Mouse (Mus musculus) small intestine, adult 2 months (tissue): ENCODE measurements around the gene Acot6. TPM values are rescaled to one million over a fixed set of nuclear protein-coding genes. Genes with fewer than 3 reads are reported as not detected.
"Not testable (repeated sequence)": the region's sequence is repeated elsewhere in the genome, so short reads cannot be mapped to it uniquely, and the experiment has no call there.

Experiments used
- H3K27ac ChIP-seq: fragments of 200-500 bp; 2 replicates; pipeline ENCODE4 v1.5.1; 2012; ENCODE audit warnings: low read depth, low read length, control low read depth, inconsistent platforms; ENCODE audit not compliant: insufficient read depth
- H3K27me3 ChIP-seq: fragments of 200-500 bp; 2 replicates; pipeline ENCODE4 v1.6.1; 2012; ENCODE audit warnings: mild to moderate bottlenecking, moderate library complexity, low read length, inconsistent platforms; ENCODE audit not compliant: control insufficient read depth, insufficient read depth
- H3K36me3 ChIP-seq: fragments of 200-500 bp; 2 replicates; pipeline ENCODE4 v1.6.1; 2012; ENCODE audit warnings: mild to moderate bottlenecking, low read length, control low read depth, inconsistent platforms; ENCODE audit not compliant: control insufficient read depth, insufficient read depth
- H3K4me1 ChIP-seq: fragments of 200-500 bp; 2 replicates; pipeline ENCODE4 v1.6.1; 2012; ENCODE audit warnings: low read length, inconsistent platforms, mixed read lengths; ENCODE audit not compliant: control insufficient read depth, insufficient read depth, insufficient read length
- H3K4me3 ChIP-seq: fragments of 200-500 bp; 2 replicates; pipeline ENCODE4 v1.5.1; 2012; ENCODE audit warnings: low read depth, mild to moderate bottlenecking, control low read depth, inconsistent platforms, low read length, moderate library complexity
- CTCF ChIP-seq: fragments of 200-500 bp; IDR thresholded peaks from 2 replicates; pipeline ENCODE4 v1.5.1; 2012; ENCODE audit warnings: low read depth, mild to moderate bottlenecking, control low read depth, inconsistent platforms, low read length, moderate library complexity, mixed read lengths; ENCODE audit not compliant: insufficient replicate concordance, insufficient read length; ENCODE audit errors: extremely low read depth
- POLR2A ChIP-seq: fragments of 200-500 bp; IDR thresholded peaks from 2 replicates; pipeline ENCODE4 v1.6.1; 2012; ENCODE audit warnings: low read depth, mild to moderate bottlenecking, control low read depth, inconsistent platforms, low read length, moderate library complexity
- WGBS: fragments of 180-500 bp; shearing (Covaris S2); methylation state at CpG from one replicate; pipeline ENCODE4 v1.1.7; 2018; 5-methylcytosine and 5-hydroxymethylcytosine counted together
- polyA plus RNA-seq: library from polyadenylated mRNA; depleted of rRNA; stranded (reverse); fragments of >200 nt; gene quantifications from 2 replicates; pipeline ENCODE4 v1.2.3, GENCODE M21; 2012; rRNA removed

Acot6 gene
- 0.77 and 0.86 TPM in 2 replicates for polyA plus RNA-seq

DNA sequence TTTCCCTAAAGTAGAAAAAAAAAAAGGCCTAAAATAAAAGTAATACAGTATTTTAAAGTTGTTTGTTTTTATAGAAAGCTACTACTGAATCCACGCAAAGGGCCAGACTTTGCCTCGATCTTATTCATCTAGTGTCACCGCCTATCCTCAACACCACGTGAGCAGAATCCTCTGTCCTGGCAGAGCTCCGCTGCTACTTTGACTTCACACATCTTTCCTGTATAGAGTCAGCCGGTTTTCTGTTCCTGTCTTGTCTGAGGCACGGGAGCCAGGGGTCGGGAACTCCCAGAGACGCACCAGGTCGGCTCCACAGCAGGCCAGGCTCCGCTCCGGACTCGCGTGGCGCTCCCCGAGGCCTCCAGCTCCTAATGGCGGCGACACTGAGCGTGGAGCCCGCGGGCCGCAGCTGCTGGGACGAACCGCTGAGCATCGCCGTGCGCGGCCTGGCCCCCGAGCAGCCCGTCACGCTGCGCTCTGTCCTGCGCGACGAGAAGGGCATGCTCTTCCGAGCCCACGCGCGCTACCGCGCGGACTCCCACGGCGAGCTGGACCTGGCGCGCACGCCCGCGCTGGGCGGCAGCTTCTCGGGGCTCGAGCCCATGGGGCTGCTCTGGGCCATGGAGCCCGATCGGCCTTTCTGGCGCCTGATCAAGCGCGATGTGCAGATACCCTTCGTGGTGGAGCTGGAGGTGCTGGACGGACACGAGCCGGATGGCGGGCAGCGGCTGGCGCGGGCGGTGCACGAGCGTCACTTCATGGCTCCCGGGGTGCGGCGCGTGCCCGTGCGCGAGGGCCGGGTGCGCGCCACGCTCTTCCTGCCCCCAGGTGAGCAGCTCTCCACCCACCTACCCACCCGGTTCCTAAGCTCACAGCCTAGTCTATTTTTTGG is at the start of gene Acot6:
Gene Acot6, plus strand, starts transcription at position 51 of the 889 bp plus-strand sequence.
- peak within 1 kb of the TSS; percentile 78 for H3K4me3 ChIP-seq
- H3K36me3 ChIP-seq, H3K4me1 ChIP-seq, H3K27me3 ChIP-seq, H3K27ac ChIP-seq: not testable (repeated sequence)
- WGBS: under 1% methylated on average over 80 of the region's 80 CpGs

DNA sequence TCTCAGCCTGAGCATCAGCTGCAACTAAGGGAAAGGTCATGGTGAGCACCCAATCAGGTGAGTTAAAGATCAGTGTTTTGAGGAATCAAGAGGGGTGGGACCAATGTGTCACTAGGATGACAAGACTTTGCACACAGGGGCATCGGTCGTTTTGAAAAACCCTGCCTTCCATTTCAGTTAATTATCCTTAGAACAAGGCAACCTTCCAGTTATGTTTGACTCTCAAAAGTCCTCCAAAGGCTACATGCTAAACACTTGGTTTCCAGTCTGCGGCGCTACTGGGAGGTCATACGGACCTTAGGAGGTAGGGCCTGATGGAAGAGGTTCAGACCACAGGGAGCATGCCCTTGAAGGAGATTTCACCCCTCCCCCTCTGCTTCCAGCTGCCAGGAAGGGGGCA is 49.7 kb upstream of the Acot6 start:
- not testable (repeated sequence) for H3K4me1 ChIP-seq, H3K36me3 ChIP-seq, H3K27ac ChIP-seq, H3K4me3 ChIP-seq
- peaks cover 12% of the 10 kb centered on the region for H3K27me3 ChIP-seq
- WGBS: 81% methylated on average over 5 of the region's 5 CpGs

DNA sequence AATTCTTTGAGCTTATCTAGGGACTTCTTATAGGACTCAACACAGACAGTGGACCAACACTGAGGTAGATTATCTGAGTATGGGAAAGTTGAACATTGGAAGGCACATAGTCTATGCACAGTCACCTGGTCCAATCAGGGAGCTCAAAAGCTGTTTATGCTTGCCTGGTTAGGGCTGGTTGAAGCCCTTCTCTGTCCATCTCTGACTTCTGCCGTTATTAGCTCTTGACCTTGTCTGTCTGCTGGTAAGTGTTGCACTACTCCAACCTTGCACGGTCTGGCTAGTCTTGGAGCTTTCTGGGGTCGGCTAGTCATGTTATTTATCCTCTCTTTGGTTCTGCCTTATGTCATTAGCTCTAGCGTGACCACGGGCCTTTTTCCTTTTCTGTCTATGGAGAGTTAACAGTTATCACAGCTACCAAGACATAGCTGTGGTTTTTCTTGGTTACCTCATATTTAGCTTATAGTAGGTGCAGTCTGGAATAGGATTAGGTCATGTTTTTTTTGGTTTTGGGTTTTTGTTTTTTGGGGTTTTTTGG is 48.4 kb upstream of the Acot6 start, which contains the start of gene Acot3:
Gene Acot3, plus strand, starts transcription at position 208 of the 538 bp plus-strand sequence.
- H3K4me1 ChIP-seq: peaks cover 3% of the 10 kb centered on the region; the same call in 1 of the 2 replicates
- H3K27me3 ChIP-seq: peaks cover 12% of the 10 kb centered on the region
- WGBS: 78% methylated on average over 5 of the region's 5 CpGs
- TF ChIP-seq POLR2A (no peak), CTCF (no peak)
- no peak within 1 kb of the TSS for H3K27ac ChIP-seq
- H3K36me3 ChIP-seq: no peaks in the 10 kb centered on the region
- no peak within 1 kb of the TSS for H3K4me3 ChIP-seq

DNA sequence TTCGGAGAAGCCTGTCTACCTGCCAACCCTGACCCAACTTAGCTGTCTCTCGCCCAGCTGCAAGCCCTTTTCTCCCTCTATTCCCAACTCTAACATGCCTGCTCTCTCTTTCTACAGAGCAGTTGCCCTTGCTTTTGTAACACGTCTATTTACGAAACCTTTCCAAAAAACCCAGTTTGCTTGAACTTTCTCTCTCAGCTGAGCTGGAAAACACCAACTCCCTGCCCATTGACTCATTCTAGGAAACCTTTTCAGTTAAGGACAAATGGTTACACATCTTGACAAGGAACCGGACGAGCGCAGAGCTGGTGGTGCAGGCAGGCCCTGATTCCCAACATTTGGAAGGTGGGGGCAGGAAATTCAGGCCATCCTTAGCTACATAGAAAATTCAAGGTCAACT is 47.8 kb upstream of the Acot6 start:
- Histone ChIP-seq H3K27ac (no peak overlapping the region), H3K4me3 (no peak overlapping the region), H3K27me3 (peaks cover 12% of the 10 kb centered on the region), H3K36me3 (no peaks in the 10 kb centered on the region), H3K4me1 (peaks cover 3% of the 10 kb centered on the region; the same call in 1 of the 2 replicates)
- TF ChIP-seq CTCF (no peak), POLR2A (no peak)
- 92% methylated on average over 7 of the region's 7 CpGs for WGBS

GRCm38 (mm10) chr12:84053173-84053572 is 47.3 kb upstream of the Acot6 start:
- peaks cover 3% of the 10 kb centered on the region; the same call in 1 of the 2 replicates for H3K4me1 ChIP-seq
- TF ChIP-seq POLR2A (no peak), CTCF (no peak)
- 7% methylated on average over 16 of the region's 16 CpGs for WGBS
- peaks cover 12% of the 10 kb centered on the region for H3K27me3 ChIP-seq
- H3K4me3 ChIP-seq: peak overlapping the region; percentile 39
- no peak overlapping the region for H3K27ac ChIP-seq
- no peaks in the 10 kb centered on the region for H3K36me3 ChIP-seq

DNA sequence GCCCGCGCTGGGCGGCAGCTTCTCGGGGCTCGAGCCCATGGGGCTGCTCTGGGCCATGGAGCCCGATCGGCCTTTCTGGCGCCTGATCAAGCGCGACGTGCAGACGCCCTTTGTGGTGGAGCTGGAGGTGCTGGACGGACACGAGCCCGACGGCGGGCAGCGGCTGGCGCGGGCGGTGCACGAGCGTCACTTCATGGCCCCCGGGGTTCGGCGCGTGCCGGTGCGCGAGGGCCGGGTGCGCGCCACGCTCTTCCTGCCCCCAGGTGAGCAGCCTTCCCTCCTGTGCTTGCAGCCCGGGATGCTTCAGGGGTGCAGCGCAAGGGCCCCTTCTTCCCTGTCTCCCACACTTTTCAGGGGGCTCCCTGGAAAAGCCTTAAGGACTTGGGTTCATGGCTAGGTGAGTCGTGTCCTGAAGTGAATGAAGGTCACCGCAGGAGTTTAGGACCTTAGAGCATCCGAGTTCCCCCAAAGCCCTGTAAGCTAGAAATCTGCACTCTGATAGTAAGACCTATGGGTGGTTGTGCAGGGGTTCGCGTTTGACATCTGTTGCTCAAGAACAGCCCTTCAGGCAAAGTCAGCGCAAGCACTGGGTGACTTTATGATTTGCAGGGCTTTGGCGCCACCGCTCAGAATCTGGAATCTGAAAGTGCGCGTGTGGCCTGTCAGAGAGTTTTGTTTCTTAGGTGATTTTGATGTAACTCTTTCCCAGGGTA is 46.6 kb upstream of the Acot6 start:
- WGBS: 3% methylated on average over 38 of the region's 46 CpGs
- Histone ChIP-seq H3K4me3 (peak overlapping the region; percentile 39), H3K36me3 (no peaks in the 10 kb centered on the region), H3K27me3 (peaks cover 12% of the 10 kb centered on the region), H3K4me1 (peaks cover 3% of the 10 kb centered on the region; the same call in 1 of the 2 replicates), H3K27ac (no peak overlapping the region)
- TF ChIP-seq POLR2A (no peak), CTCF (no peak)

DNA sequence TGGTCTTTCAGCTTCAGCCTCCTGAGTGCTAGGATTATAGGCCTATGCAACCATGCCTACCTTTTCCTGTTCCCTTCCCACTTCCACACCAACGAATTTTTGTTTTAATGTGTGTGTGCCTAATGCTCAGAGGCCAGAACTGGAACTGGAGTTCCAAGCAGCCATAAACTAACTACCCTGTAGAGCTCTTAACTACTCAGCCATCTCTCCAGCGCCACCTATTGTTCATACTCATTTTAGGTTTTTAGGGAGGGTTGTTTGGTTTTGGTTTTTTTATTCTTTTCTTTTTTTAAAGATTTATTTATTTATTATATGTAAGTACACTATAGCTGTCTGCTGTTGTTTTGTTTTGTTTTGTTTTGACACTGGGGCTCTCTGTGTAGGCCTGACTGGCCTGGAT is 39.5 kb upstream of the Acot6 start:
- Histone ChIP-seq H3K27ac (no peak overlapping the region), H3K4me1 (no peaks in the 10 kb centered on the region), H3K27me3 (no peaks in the 10 kb centered on the region; the same call in 1 of the 2 replicates), H3K4me3 (no peak overlapping the region), H3K36me3 (no peaks in the 10 kb centered on the region)
- TF ChIP-seq POLR2A: no peak
- WGBS: 12% methylated on average over 2 of the region's 2 CpGs
